Mouse (Mus musculus): Measurements from ENCODE around the gene Shq1.

The Shq1 gene

DNA sequence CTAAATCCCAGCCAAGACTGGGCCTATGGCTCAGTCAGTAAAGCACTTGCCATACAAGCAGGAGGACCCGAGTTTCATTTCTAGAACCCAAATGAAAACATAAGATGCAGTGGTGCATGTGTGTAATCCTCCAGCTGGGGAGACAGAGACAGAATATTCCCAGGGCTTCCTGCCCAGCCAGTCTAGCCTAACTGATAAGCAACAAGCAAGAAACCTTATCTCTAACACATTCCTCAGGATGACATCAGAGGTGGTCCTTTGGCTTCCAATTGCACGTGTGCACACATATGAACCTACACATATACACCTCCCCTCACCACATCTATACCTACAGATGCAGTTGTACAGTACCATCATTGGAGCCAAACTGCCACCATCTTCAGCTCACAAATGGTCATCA lies 2.1 kb downstream of the Shq1 start:
- DNase-seq (ENCODE audit: low spot score in 2 of 2), result no peak

- no peak for DNase-seq (ENCODE audit: low spot score in 2 of 2)
Measured at GRCm38 (mm10) chr6:100667644-100668043, 3.3 kb downstream of the Shq1 start.

DNA sequence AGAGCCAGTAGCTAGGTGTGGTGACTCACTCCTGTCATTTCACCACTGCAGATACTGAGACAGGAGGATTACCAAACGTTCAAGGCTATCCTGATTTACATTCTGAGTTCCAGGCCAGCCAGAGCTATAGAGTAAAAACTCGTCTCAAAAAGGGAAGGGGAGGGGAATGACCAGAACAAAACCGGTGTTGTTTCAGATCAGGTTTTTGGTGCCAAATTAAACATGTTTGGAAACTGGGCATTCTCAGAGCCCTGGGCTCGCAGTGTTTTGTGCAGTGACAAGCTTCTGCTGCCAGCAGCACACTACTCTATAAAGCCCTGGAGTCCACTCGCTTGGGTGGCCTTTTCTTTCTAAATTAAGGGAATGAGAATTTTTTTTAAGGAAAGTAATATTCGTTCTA lies 8.7 kb downstream of the Shq1 start:
- DNase-seq (ENCODE audit: low spot score in 2 of 2), result no peak

- DNase-seq (ENCODE audit: low spot score in 2 of 2), result no peak
Measured at GRCm38 (mm10) chr6:100660395-100660794, 10.6 kb downstream of the Shq1 start.

DNA sequence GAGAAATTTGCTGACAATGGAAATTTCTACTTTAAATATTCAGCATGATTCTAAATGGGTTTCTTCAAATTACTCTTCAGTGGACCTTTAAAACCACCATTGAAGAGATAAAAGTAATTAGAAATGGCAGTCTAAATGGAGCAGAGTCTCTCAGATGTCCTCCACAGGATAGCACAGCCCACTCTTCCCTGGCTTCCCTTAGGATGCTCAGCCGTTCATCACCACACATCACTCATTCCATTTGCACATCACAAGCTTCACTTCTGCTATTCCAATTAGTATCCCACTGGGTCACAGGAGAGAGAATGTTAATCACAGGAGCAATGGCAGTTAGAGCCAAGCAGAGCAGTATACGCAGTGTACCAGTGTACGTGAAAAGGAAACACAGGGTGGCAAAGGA lies 18.4 kb downstream of the Shq1 start:
- no peak for DNase-seq (ENCODE audit: low spot score in 2 of 2)

DNA sequence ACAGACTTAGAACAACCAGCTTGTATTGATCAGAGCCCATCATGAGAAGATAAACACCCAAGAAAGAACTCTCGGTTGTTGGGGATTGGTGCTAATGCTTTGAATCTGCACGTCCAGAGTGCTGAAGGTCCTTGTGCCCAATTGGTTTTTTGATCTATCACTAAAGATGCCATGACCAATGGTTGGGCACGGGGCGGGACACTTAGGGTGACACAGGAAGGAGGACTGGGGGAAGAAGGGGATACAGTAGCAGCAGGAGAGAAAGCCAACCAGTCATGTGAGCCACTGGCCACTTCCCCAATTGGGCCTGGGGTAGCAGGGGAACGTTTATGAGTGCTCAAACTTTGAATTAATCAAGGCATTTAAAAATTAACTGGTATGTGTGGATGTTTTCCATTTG lies 23.8 kb downstream of the Shq1 start:
- no peak for DNase-seq (ENCODE audit: low spot score in 2 of 2)

DNA sequence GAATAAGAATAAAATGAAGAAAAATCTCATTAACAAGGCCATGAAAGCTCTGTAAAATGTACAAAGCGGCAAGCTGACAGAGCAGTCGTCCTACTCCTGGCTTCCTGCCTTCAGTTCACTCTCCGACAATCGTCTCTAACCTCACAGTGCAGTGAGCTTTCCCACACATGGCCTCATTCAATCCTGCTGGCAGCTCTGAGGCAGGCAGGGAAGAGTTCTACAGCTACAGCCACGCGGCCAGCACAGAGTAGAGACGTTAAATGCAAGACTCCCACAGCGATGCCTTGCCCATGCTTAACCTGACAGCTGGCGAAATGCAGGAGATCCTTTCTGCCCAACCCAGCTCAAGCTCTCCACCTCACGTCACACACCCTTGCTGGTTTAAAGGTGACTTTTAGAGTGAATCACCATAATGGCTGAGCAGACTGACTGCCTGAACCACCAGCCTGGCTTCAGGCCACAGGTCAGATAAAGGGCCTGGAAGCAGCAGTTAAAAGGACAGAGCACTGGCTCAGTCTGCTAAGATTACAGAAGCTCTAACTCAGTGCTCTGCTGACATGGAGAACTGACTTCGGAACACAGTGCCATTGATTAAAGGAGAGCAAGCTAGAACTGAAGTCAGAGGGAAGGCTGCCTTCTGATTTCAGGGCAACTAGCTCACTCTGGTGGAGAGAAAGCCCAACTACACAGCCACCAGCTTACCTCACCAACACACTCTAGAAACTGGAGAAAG lies 25.3 kb downstream of the Shq1 start:
- DNase-seq (ENCODE audit: low spot score in 2 of 2), result no peak

GRCm38 (mm10) chr6:100644631-100645030 lies 26.3 kb downstream of the Shq1 start:
- DNase-seq (ENCODE audit: low spot score in 2 of 2), result no peak

DNA sequence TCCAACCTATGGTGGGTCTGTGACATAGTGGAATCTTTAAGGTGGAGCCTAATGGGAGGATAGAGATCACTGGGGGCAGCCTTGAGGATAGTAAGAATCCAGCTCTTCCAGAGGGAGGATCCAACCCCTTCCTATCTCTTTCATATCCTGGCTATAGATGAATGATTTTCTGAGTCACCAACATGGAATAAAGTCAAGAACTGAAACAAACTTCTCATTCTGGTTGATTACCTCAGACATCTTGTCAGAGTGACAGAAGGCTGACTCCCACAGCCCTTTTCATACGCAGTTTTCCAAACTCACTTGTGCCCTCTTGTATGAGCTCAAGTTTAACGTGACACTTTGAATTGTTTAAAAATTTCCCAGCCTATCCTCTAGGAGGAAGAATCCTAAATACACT lies 28.2 kb downstream of the Shq1 start:
- DNase-seq (ENCODE audit: low spot score in 2 of 2), result no peak

GRCm38 (mm10) chr6:100640591-100640990 lies 30.4 kb downstream of the Shq1 start:
- DNase-seq (ENCODE audit: low spot score in 2 of 2), result no peak

- no peak for DNase-seq (ENCODE audit: low spot score in 2 of 2)
Measured at GRCm38 (mm10) chr6:100629086-100629485, 41.9 kb downstream of the Shq1 start.

- DNase-seq (ENCODE audit: low spot score in 2 of 2), result no peak
Measured at GRCm38 (mm10) chr6:100628223-100628622, 42.7 kb downstream of the Shq1 start.

GRCm38 (mm10) chr6:100623922-100624321 lies 47.0 kb downstream of the Shq1 start:
- DNase-seq (ENCODE audit: low spot score in 2 of 2), result no peak

GRCm38 (mm10) chr6:100622861-100623507 lies 48.0 kb downstream of the Shq1 start:
- no peak for DNase-seq (ENCODE audit: low spot score in 2 of 2)

GRCm38 (mm10) chr6:100620411-100620810 lies 50.5 kb downstream of the Shq1 start:
- DNase-seq (ENCODE audit: low spot score in 2 of 2), result no peak

GRCm38 (mm10) chr6:100619309-100619708 lies 51.6 kb downstream of the Shq1 start:
- no peak for DNase-seq (ENCODE audit: low spot score in 2 of 2)

DNA sequence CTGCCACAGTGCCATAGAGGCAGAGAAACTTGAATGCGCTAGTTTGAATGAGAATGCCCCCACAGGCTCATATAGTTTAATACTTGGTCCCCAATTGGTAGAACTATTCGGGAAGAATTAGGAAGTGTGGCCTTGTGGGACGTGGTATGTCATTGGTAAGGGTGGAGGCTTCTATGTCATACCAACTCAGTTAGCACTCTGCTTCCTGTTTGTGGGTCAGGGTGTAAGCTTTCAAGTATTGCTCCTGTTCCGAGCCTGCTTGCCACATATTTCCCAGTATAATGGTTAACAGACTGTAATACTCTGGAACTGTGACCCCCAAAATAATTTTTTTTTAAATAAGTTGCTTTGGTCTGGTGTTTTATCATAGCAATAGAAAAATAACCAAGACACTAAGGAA lies 54.8 kb downstream of the Shq1 start:
- no peak for DNase-seq (ENCODE audit: low spot score in 2 of 2)

DNA sequence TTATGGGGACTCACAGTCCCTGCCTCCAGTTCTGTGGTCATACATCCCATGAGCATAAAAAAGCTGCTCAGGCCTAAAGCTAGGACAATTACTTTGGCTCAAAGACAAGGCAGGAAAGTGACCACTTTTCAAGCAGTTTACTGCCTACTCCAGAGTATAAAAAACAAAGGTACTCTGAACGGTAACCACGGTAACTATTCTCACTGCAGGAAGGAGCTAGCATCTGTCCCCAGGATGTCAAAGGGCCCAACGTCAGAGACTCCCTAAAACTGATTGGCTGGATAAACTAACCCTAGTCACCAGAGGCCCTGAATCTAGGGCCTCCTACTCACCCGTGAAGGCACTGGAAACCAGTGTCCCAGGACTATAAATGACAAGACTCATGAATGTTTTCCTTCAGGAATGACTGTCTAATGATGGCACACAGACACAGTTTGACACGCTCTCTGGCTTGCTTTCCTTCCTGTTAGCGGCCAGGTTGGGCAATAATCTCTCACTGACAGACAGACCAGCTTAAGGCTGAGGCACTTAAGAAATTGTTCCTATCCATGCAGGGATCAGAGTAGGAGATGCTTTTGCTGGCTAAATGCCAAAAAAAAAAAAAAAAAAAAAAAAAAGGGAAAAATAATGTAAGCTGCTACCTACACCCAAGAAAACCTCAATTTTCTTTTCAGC lies 57.2 kb downstream of the Shq1 start:
- DNase-seq (ENCODE audit: low spot score in 2 of 2), result no peak

GRCm38 (mm10) chr6:100610897-100611575 lies 59.9 kb downstream of the Shq1 start:
- no peak for DNase-seq (ENCODE audit: low spot score in 2 of 2)

- DNase-seq (ENCODE audit: low spot score in 2 of 2), result no peak
Measured at GRCm38 (mm10) chr6:100610182-100610581, 60.8 kb downstream of the Shq1 start.

GRCm38 (mm10) chr6:100609256-100609655 lies 61.7 kb downstream of the Shq1 start:
- DNase-seq (ENCODE audit: low spot score in 2 of 2), result no peak

DNA sequence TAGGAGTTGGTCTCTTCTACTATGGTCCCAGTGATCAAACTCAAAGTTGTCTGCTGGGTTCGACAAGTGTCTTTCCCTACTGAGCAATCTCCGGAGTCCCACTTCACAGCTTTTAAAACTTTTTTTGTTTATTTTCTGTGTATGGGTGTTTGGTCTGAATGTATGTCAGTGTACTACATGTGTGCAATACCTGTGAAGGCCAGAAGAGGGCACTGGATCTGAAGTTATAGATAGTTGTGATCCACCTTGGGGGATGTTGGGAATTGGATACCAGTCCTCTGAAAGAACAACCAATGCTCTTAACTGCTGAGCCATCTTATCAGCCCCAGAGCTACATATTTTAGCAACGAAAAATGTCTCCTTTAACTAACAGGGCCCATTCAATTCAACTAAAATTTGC lies 62.5 kb downstream of the Shq1 start:
- DNase-seq (ENCODE audit: low spot score in 2 of 2), result peak; percentile 17 to 49

Measured in spleen, postnatal 10 days (tissue).